Mouse (Mus musculus): ENCODE data around the gene Ep300. TPM values are rescaled to one million over a fixed set of nuclear protein-coding genes. Genes with fewer than 3 reads are reported as not detected.
"Not testable (repeated sequence)": the region's sequence is repeated elsewhere in the genome, so short reads cannot be mapped to it uniquely, and the experiment has no call there.

The Ep300 gene
- polyA plus RNA-seq, 1 experiment, result 32.4 TPM

- peaks cover 2% of the 10 kb centered on the region; the same call in 1 of the 2 replicates for H3K4me1 ChIP-seq (ENCODE audit: control insufficient read depth, insufficient read depth, low read length)
- 70% methylated on average over 7 of the region's 7 CpGs for WGBS
- DNase-seq, result no peak
- no peak within 1 kb of the TSS for H3K4me3 ChIP-seq (replicated peaks; ENCODE audit: extremely low read depth, low read depth, low read length)
- TF ChIP-seq POLR2A (IDR thresholded peaks at IDR 0.05; ENCODE audit: borderline replicate concordance, extremely low read depth, low read depth, low read length), result no peak
These were observed 112.0 kb downstream of the Ep300 start, which contains the start of gene Chadl for GRCm38 (mm10) chr15:81697175-81697574. TSS of gene Chadl (minus strand) at chr15:81697287.

DNA sequence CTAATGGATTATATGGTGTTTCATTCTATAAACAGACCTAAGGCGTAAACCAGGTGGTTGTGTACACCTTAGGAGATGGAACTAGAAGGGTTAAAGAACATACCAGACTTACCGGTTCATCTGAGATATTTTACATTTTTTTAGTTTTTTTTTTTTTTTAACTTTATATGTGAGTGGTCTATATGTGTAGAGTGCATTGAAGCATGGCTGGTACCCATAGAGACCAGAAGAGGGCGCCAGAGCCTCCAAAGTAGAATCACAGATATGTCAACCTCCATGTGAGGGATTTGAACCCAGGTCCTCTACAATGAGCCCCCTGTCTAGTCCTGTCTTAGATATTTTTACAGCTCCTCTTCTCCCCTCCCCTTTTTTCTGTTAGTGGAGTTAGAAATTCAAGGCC, 112.7 kb downstream of the Ep300 start:
- no peak for DNase-seq
- Histone ChIP-seq H3K4me3 (replicated peaks; ENCODE audit: extremely low read depth, low read depth, low read length) (no peak overlapping the region), H3K4me1 (ENCODE audit: control insufficient read depth, insufficient read depth, low read length) (peaks cover 2% of the 10 kb centered on the region; the same call in 1 of the 2 replicates)
- TF ChIP-seq POLR2A (IDR thresholded peaks at IDR 0.05; ENCODE audit: borderline replicate concordance, extremely low read depth, low read depth, low read length) (no peak), CTCF (IDR thresholded peaks at IDR 0.05; ENCODE audit: insufficient read depth, low read length) (peak; percentile 43; the same call in 1 of the 2 replicates)
- WGBS, result 42% methylated on average over 3 of the region's 3 CpGs

GRCm38 (mm10) chr15:81698532-81698931, 113.4 kb downstream of the Ep300 start:
- no peak for DNase-seq

GRCm38 (mm10) chr15:81700161-81700560, 115.0 kb downstream of the Ep300 start:
- Histone ChIP-seq H3K4me1 (ENCODE audit: control insufficient read depth, insufficient read depth, low read length) (no peaks in the 10 kb centered on the region), H3K4me3 (replicated peaks; ENCODE audit: extremely low read depth, low read depth, low read length) (no peak overlapping the region)
- TF ChIP-seq POLR2A (IDR thresholded peaks at IDR 0.05; ENCODE audit: borderline replicate concordance, extremely low read depth, low read depth, low read length), result no peak
- no peak for DNase-seq
- WGBS, result 60% methylated on average over 2 of the region's 2 CpGs

More at GRCm38 (mm10) chr15:81698532-81698931, 113.4 kb downstream of the Ep300 start:
- TF ChIP-seq CTCF (IDR thresholded peaks at IDR 0.05; ENCODE audit: insufficient read depth, low read length), result no peak
- no peak for TF ChIP-seq POLR2A (IDR thresholded peaks at IDR 0.05; ENCODE audit: borderline replicate concordance, extremely low read depth, low read depth, low read length)
- WGBS, result 33% methylated on average over 2 of the region's 2 CpGs
- peaks cover 2% of the 10 kb centered on the region; the same call in 1 of the 2 replicates for H3K4me1 ChIP-seq (ENCODE audit: control insufficient read depth, insufficient read depth, low read length)
- H3K4me3 ChIP-seq (replicated peaks; ENCODE audit: extremely low read depth, low read depth, low read length), result no peak overlapping the region

DNA sequence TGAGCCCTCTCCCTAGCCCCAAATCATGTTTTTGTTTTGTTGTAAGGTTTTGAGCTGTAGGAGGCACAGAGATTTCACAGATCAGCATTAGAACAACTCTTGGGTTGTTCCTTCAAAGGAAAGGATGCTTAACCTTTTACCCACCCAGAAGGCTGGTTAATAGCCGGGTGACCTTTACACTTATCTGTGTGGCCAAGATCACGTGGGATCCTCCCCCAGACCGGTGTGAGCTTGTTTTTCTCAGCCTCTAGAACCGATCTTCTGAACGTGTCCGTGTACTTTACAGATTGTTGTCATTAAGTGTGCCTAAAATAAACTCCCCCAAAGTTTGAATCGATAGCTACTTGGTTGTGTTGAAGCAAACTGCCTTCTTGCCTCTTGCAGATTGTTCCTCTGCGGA, 115.5 kb downstream of the Ep300 start:
- H3K4me3 ChIP-seq (replicated peaks; ENCODE audit: extremely low read depth, low read depth, low read length), result no peak overlapping the region
- H3K4me1 ChIP-seq (ENCODE audit: control insufficient read depth, insufficient read depth, low read length), result no peaks in the 10 kb centered on the region
- 50% methylated on average over 8 of the region's 8 CpGs for WGBS
- TF ChIP-seq POLR2A (IDR thresholded peaks at IDR 0.05; ENCODE audit: borderline replicate concordance, extremely low read depth, low read depth, low read length) (no peak), CTCF (IDR thresholded peaks at IDR 0.05; ENCODE audit: insufficient read depth, low read length) (no peak)
- no peak for DNase-seq

DNA sequence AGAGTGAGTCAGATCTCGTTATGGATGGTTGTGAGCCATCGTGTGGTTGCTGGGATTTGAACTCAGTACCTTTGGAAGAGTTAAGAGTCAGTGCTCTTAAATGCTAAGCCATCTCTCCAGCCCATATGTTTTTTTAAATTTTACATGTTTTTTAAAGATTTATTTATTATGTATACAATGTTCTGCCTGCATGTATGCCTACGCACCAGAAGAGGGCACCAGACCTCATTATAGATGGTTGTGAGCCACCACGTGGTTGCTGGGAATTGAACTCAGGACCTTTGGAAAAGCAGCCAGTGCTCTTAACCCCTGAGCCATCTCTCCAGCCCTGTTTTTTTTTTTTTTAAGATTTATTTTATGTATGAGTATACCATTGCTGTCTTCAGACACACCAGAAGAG, 116.2 kb downstream of the Ep300 start:
- not testable (repeated sequence) for H3K4me3 ChIP-seq (replicated peaks; ENCODE audit: extremely low read depth, low read depth, low read length); H3K4me1 ChIP-seq (ENCODE audit: control insufficient read depth, insufficient read depth, low read length); DNase-seq
- 74% methylated on average over 4 of the region's 4 CpGs for WGBS

Other genes with a start within 250 kb of the Ep300 start
- 25.9 and 44.2 TPM in 2 replicates for gene Slc25a17, start 224.5 kb upstream of the Ep300 start, polyA plus RNA-seq (2012; rRNA removed)
- gene St13, start 185.3 kb upstream of the Ep300 start, polyA plus RNA-seq (2012; rRNA removed), result 16.4 and 16.9 TPM in 2 replicates
- gene Xpnpep3, start 185.2 kb upstream of the Ep300 start, polyA plus RNA-seq (2012; rRNA removed), result 6.8 and 7.2 TPM in 2 replicates
- not detected in 2 replicates for gene Dnajb7, start 177.1 kb upstream of the Ep300 start, polyA plus RNA-seq (2012; rRNA removed)
- gene Rbx1, start 119.1 kb upstream of the Ep300 start, polyA plus RNA-seq (2012; rRNA removed), result 55.5 and 85.0 TPM in 2 replicates
- gene L3mbtl2, start 78.5 kb downstream of the Ep300 start, polyA plus RNA-seq (2012; rRNA removed), result 11.7 and 16.9 TPM in 2 replicates
- 3.5 and 6.5 TPM in 2 replicates for gene Chadl, start 111.9 kb downstream of the Ep300 start, polyA plus RNA-seq (2012; rRNA removed)
- gene Zc3h7b, start 159.7 kb downstream of the Ep300 start, polyA plus RNA-seq (2012; rRNA removed), result 47.5 and 52.4 TPM in 2 replicates
- 19.7 and 26.5 TPM in 2 replicates for gene Rangap1, start 160.2 kb downstream of the Ep300 start, polyA plus RNA-seq (2012; rRNA removed)
- 95.4 and 99.7 TPM in 2 replicates for gene Tef, start 217.1 kb downstream of the Ep300 start, polyA plus RNA-seq (2012; rRNA removed)